Mouse (Mus musculus) liver, embryonic 11.5 days (tissue): ENCODE measurements around the gene Ctsg. TPM values are rescaled to one million over a fixed set of nuclear protein-coding genes. Genes with fewer than 3 reads are reported as not detected.
"Not testable (repeated sequence)": the region's sequence is repeated elsewhere in the genome, so short reads cannot be mapped to it uniquely, and the experiment has no call there.

ENCODE experiments used
- ATAC-seq: fragments of 200-750 bp; cut with Nextera tagmentation; replicated peaks from 2 replicates; pipeline ENCODE4 v1.8.0; 2017; ENCODE audit warnings: moderate number of reproducible peaks, mild to moderate bottlenecking, moderate TSS enrichment, moderate library complexity; ENCODE audit not compliant: low FRiP score
- DNase-seq: peaks from one replicate; pipeline ENCODE4 v3.0.0-alpha.2; 2017; ENCODE audit warnings: low spot score
- H3K27ac ChIP-seq: fragments of 300-500 bp; sonication (generic); 2 replicates; pipeline ENCODE4 v1.5.1; 2014; ENCODE audit warnings: mild to moderate bottlenecking, low read depth, low read length, control low read depth
- H3K27me3 ChIP-seq: fragments of 300-500 bp; sonication (generic); replicated peaks from 2 replicates; pipeline ENCODE4 v1.6.1; 2014; ENCODE audit warnings: low read length, mixed read lengths; ENCODE audit not compliant: control insufficient read depth, insufficient read depth
- H3K36me3 ChIP-seq: fragments of 300-500 bp; sonication (generic); 2 replicates; pipeline ENCODE4 v1.6.1; 2014; ENCODE audit warnings: mild to moderate bottlenecking, low read length, moderate library complexity, mixed read lengths; ENCODE audit not compliant: control insufficient read depth, insufficient read depth
- H3K4me1 ChIP-seq: fragments of 300-500 bp; sonication (generic); replicated peaks from 2 replicates; pipeline ENCODE4 v1.6.1; 2014; ENCODE audit warnings: low read length, mixed read lengths; ENCODE audit not compliant: control insufficient read depth, insufficient read depth
- H3K4me2 ChIP-seq: fragments of 300-500 bp; sonication (generic); 2 replicates; pipeline ENCODE4 v1.6.1; 2014; ENCODE audit warnings: mild to moderate bottlenecking, control low read depth, moderate library complexity
- H3K4me3 ChIP-seq: fragments of 300-500 bp; sonication (generic); 2 replicates; pipeline ENCODE4 v1.5.1; 2014; ENCODE audit warnings: low read depth, low read length, control low read depth
- H3K9ac ChIP-seq: fragments of 300-500 bp; sonication (generic); 2 replicates; pipeline ENCODE4 v1.6.1; 2014; ENCODE audit warnings: low read depth, low read length, control low read depth
- H3K9me3 ChIP-seq: fragments of 300-500 bp; sonication (generic); 2 replicates; pipeline ENCODE4 v1.6.1; 2016; ENCODE audit warnings: low read length, inconsistent platforms, mixed read lengths; ENCODE audit not compliant: control insufficient read depth
- WGBS: fragments of 180-500 bp; shearing (Covaris S2); extraction: QIAGEN DNeasy Blood & Tissue Kit; methylation state at CpG from one replicate; pipeline ENCODE4 v1.1.7; 2014; 5-methylcytosine and 5-hydroxymethylcytosine counted together
- polyA plus RNA-seq: library from polyadenylated mRNA; unstranded; fragments of >200 nt; fragmentation: Nextera tagmentation; extraction: Ambion mirVana; gene quantifications from 2 replicates; pipeline ENCODE4 v1.2.1, GENCODE M21; 2014

The Ctsg gene
- polyA plus RNA-seq, 1 experiment from 2014 or later = 1.3 TPM

- 81% methylated on average over 5 of the region's 5 CpGs for WGBS
- no peak overlapping the region for H3K4me2 ChIP-seq
- H3K4me3 ChIP-seq = no peak overlapping the region
- no peaks in the 10 kb centered on the region for H3K27me3 ChIP-seq
- ATAC-seq = no peak
- H3K4me1 ChIP-seq = no peaks in the 10 kb centered on the region
- DNase-seq = no peak
- no peaks in the 10 kb centered on the region for H3K9me3 ChIP-seq
- H3K9ac ChIP-seq = no peak overlapping the region
- H3K36me3 ChIP-seq = no peaks in the 10 kb centered on the region
- H3K27ac ChIP-seq = no peak overlapping the region
Observed at GRCm38 (mm10) chr14:56105016-56105415, 2.6 kb upstream of the Ctsg start.

- Histone ChIP-seq H3K4me1 (no peaks in the 10 kb centered on the region), H3K36me3 (no peaks in the 10 kb centered on the region), H3K4me3 (no peak overlapping the region), H3K27ac (no peak overlapping the region), H3K27me3 (no peaks in the 10 kb centered on the region), H3K4me2 (no peak overlapping the region), H3K9ac (no peak overlapping the region), H3K9me3 (no peaks in the 10 kb centered on the region)
- ATAC-seq = no peak
- WGBS = 67% methylated on average over 3 of the region's 3 CpGs
- DNase-seq = no peak
Observed at GRCm38 (mm10) chr14:56103452-56103851, 1.1 kb upstream of the Ctsg start.

- Histone ChIP-seq H3K36me3 (no peaks in the 10 kb centered on the region), H3K4me1 (no peaks in the 10 kb centered on the region), H3K4me2 (no peak overlapping the region), H3K4me3 (no peak overlapping the region), H3K9me3 (no peaks in the 10 kb centered on the region), H3K27ac (no peak overlapping the region), H3K27me3 (no peaks in the 10 kb centered on the region), H3K9ac (no peak overlapping the region)
- 67% methylated on average over 4 of the region's 4 CpGs for WGBS
- DNase-seq (no peak), ATAC-seq (no peak)
Observed at GRCm38 (mm10) chr14:56098940-56099339, 3.4 kb downstream of the Ctsg start.

DNA sequence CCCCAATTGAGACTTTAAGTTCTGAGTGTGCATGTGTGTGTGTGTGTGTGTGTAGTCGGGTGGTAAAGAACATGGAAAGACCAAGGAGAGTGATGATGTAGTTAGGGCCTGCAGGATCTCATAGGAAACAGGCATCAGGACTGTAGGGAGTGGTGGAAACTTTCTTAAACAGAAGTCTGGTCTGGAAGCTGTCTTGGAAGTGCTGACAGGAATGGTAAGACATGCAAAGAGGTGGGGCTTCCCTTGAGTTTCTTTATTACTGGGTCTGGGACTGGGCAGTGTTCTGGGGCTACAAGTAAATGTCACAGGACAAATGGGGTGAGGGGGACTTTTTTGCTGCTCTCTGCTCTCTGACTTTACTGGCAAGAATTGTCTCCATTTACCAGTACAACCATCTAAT lies 4.8 kb downstream of the Ctsg start:
- H3K4me1 ChIP-seq = no peaks in the 10 kb centered on the region
- no peak for DNase-seq
- H3K9me3 ChIP-seq = no peaks in the 10 kb centered on the region
- whole genome bisulfite sequencing = 55% methylated on average over 1 of the region's 1 CpGs
- no peak overlapping the region for H3K9ac ChIP-seq
- ATAC-seq = no peak
- no peaks in the 10 kb centered on the region for H3K36me3 ChIP-seq
- H3K27me3 ChIP-seq = no peaks in the 10 kb centered on the region
- H3K4me3 ChIP-seq = no peak overlapping the region
- no peak overlapping the region for H3K4me2 ChIP-seq
- no peak overlapping the region for H3K27ac ChIP-seq

GRCm38 (mm10) chr14:56093353-56093752 lies 9.0 kb downstream of the Ctsg start:
- Histone ChIP-seq H3K27me3 (no peaks in the 10 kb centered on the region), H3K36me3 (no peaks in the 10 kb centered on the region), H3K4me3 (no peak overlapping the region), H3K4me2 (no peak overlapping the region), H3K27ac (no peak overlapping the region), H3K4me1 (no peaks in the 10 kb centered on the region), H3K9me3 (no peaks in the 10 kb centered on the region), H3K9ac (no peak overlapping the region)
- DNase-seq = no peak
- WGBS = 54% methylated on average over 2 of the region's 2 CpGs
- ATAC-seq = no peak

GRCm38 (mm10) chr14:56086711-56087110 lies 15.7 kb downstream of the Ctsg start:
- Histone ChIP-seq H3K9ac (no peak overlapping the region), H3K36me3 (no peaks in the 10 kb centered on the region), H3K27me3 (no peaks in the 10 kb centered on the region), H3K9me3 (no peaks in the 10 kb centered on the region), H3K4me2 (no peak overlapping the region), H3K4me1 (no peaks in the 10 kb centered on the region), H3K4me3 (no peak overlapping the region), H3K27ac (no peak overlapping the region)
- DNase-seq (no peak), ATAC-seq (no peak)
- WGBS = 56% methylated on average over 3 of the region's 3 CpGs

- Histone ChIP-seq H3K27me3 (no peaks in the 10 kb centered on the region), H3K9me3 (no peaks in the 10 kb centered on the region), H3K36me3 (no peaks in the 10 kb centered on the region), H3K4me3 (no peak within 1 kb of the TSS), H3K27ac (no peak within 1 kb of the TSS), H3K4me2 (no peak within 1 kb of the TSS), H3K9ac (no peak within 1 kb of the TSS), H3K4me1 (no peaks in the 10 kb centered on the region)
- no peak for DNase-seq
- WGBS = 95% methylated on average over 2 of the region's 2 CpGs
- no peak for ATAC-seq
Observed at GRCm38 (mm10) chr14:56085167-56085566, 17.2 kb downstream of the Ctsg start, which contains the start of gene Mcpt8. Gene Mcpt8 (minus strand): TSS chr14:56085273.

DNA sequence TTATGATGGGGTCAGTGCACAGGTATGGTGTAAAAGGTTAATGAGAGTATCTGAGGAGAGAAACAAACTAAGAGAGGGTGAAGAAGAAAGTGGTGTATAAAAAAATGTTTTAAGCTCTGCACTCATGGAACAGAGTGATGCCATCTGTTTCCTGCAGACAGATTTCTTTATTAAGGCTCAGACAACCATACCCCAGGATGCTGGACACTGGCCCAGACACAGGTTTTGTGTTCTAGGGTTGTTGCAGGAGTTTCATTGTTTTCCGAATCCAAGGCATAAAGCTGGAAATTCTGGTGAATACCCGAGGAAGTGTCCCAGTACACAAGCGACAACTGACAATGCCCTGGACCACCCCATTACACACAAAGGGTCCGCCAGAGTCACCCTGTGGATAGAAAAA lies 20.4 kb downstream of the Ctsg start:
- no peak overlapping the region for H3K27ac ChIP-seq
- no peak overlapping the region for H3K4me3 ChIP-seq
- DNase-seq (no peak), ATAC-seq (no peak)
- no peaks in the 10 kb centered on the region for H3K4me1 ChIP-seq
- H3K27me3 ChIP-seq = no peaks in the 10 kb centered on the region
- H3K36me3 ChIP-seq = no peaks in the 10 kb centered on the region
- WGBS = 81% methylated on average over 4 of the region's 4 CpGs
- H3K4me2 ChIP-seq = no peak overlapping the region
- no peak overlapping the region for H3K9ac ChIP-seq
- no peaks in the 10 kb centered on the region for H3K9me3 ChIP-seq

DNA sequence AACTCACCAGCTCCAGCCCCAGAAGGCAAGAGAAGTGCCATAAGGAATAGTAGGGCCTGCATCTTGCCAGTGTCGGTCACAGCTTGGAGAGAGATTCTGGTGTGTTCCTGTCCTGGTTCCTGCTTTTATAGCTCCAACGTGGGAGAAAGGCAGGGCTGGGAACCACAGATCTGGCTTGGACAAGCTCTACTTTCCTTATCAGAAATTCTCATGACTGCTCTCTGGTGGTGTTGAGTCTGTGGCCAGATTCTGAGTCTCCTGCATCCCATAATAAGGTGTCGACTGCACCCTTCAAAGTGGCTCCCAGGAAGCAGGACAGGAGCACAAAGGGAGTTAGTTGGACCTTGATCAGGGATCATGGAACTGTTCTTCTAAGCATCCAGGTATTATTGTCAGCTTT lies 40.2 kb downstream of the Ctsg start, which contains the start of gene Mcpt4:
Gene Mcpt4, minus strand, starts transcription at position 101 of the 400 bp plus-strand sequence.
- WGBS = 52% methylated on average over 3 of the region's 3 CpGs
- not testable (repeated sequence) for H3K27me3 ChIP-seq, H3K9me3 ChIP-seq

More for the DNA sequence above, 40.2 kb downstream of the Ctsg start, which contains the start of gene Mcpt4:
- not testable (repeated sequence) for ATAC-seq, H3K36me3 ChIP-seq, H3K4me2 ChIP-seq, H3K4me3 ChIP-seq, H3K27ac ChIP-seq, DNase-seq, H3K4me1 ChIP-seq, H3K9ac ChIP-seq
